Mouse (Mus musculus) C2C12 (cell line): ENCODE data around the gene Mmp17.
A peak's percentile ranks its signal among the peaks of the same experiment; 100 is the strongest.

ENCODE experiments used
- CEBPB ChIP-seq: IDR thresholded peaks from one replicate; pipeline ENCODE4 v1.6.1; 2011; ENCODE audit warnings: low read depth, mild to moderate bottlenecking, control low read depth, moderate library complexity
- CTCF ChIP-seq: IDR thresholded peaks from one replicate; pipeline ENCODE4 v1.5.1; 2011; ENCODE audit not compliant: control insufficient read depth, insufficient read depth, insufficient read length
- MAX ChIP-seq: IDR thresholded peaks from one replicate; pipeline ENCODE4 v1.6.1; 2011; ENCODE audit warnings: mild to moderate bottlenecking, control low read depth
- MYOD1 ChIP-seq: IDR thresholded peaks from one replicate; pipeline ENCODE4 v1.6.1; 2011; ENCODE audit warnings: low read depth; ENCODE audit not compliant: control insufficient read depth, insufficient read length
- MYOG ChIP-seq: IDR thresholded peaks from one replicate; pipeline ENCODE4 v1.6.1; 2011; ENCODE audit not compliant: control insufficient read depth, insufficient read length; ENCODE audit errors: extremely low read depth
- USF1 ChIP-seq: IDR thresholded peaks from one replicate; pipeline ENCODE4 v1.6.1; 2011; ENCODE audit warnings: low read depth, mild to moderate bottlenecking, control low read depth, moderate library complexity

GRCm38 (mm10) chr5:129594116-129595114 is 10.4 kb downstream of the Mmp17 start:
- peak; percentile 95 for TF ChIP-seq CTCF
- TF ChIP-seq CEBPB: no peak
- TF ChIP-seq MYOG: no peak
- no peak for TF ChIP-seq USF1
- no peak for TF ChIP-seq MYOD1
- TF ChIP-seq MAX: no peak
